Mouse (Mus musculus) myocyte (in vitro differentiated cells): ENCODE results near the gene Macc1.

ENCODE experiments used
- E2F4 ChIP-seq: IDR thresholded peaks from one replicate; pipeline ENCODE4 v1.6.1; 2011; ENCODE audit warnings: mild to moderate bottlenecking, control low read depth, moderate library complexity; ENCODE audit not compliant: insufficient read depth
- MAX ChIP-seq: IDR thresholded peaks from one replicate; pipeline ENCODE4 v1.6.1; 2011; ENCODE audit warnings: low read depth, mild to moderate bottlenecking, control low read depth
- MYOD1 ChIP-seq, 3 experiments: IDR thresholded peaks; one replicate each; pipeline ENCODE4 v1.6.1; 2011; ENCODE audit warnings: control low read depth in 2 of 3, low read depth in 2 of 3, mild to moderate bottlenecking in 2 of 3, moderate library complexity in 1 of 3; ENCODE audit not compliant: insufficient read length in 2 of 3, control insufficient read depth in 1 of 3
- MYOG ChIP-seq, 3 experiments: IDR thresholded peaks; one replicate each; pipeline ENCODE4 v1.6.1; 2011; ENCODE audit warnings: control low read depth in 2 of 3, low read depth in 2 of 3, mild to moderate bottlenecking in 2 of 3; ENCODE audit not compliant: insufficient read length in 2 of 3, control insufficient read depth in 1 of 3, insufficient read depth in 1 of 3
- POLR2A ChIP-seq: IDR thresholded peaks from one replicate; pipeline ENCODE4 v1.6.1; 2011; ENCODE audit warnings: low read depth, mild to moderate bottlenecking, control low read depth, moderate library complexity; ENCODE audit not compliant: insufficient read length
- TCF3 ChIP-seq: IDR thresholded peaks from one replicate; pipeline ENCODE4 v1.6.1; 2011; ENCODE audit warnings: low read depth, control low read depth; ENCODE audit not compliant: insufficient read length
- USF1 ChIP-seq: IDR thresholded peaks from one replicate; pipeline ENCODE4 v1.6.1; 2011; ENCODE audit warnings: low read depth, mild to moderate bottlenecking, control low read depth, moderate library complexity

DNA sequence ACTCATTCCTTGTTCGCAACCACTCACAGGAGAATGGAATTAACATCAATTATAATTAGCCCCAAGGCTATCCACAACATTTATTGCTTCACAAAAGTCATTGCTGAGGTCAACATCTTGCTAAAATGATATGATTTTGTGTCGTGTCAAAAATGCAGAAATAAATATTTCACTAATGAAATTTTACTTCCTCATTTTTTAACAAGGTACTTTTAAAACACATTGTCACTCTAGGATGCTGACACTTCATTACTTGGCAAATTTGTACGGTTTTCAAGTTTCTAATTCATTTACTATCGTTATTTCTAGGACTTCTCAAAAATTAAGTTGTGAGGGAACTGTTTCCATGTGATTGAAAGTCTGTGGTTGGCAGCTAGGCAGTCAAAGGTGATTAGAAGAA is 55.8 kb downstream of the Macc1 start:
- no peak for TF ChIP-seq USF1
- TF ChIP-seq TCF3, result no peak
- no peak for TF ChIP-seq POLR2A
- TF ChIP-seq MAX, result no peak
- TF ChIP-seq MYOG (IDR thresholded peaks at IDR 0.05; ENCODE audit: control insufficient read depth in 1 of 3, insufficient read depth in 1 of 3, insufficient read length in 2 of 3, low read depth in 2 of 3), result no peak
- no peak for TF ChIP-seq E2F4
- no peak for TF ChIP-seq MYOD1 (IDR thresholded peaks at IDR 0.05; ENCODE audit: control insufficient read depth in 1 of 3, insufficient read length in 2 of 3, low read depth in 2 of 3)
